Mouse (Mus musculus) intestine, embryonic 14.5 days (tissue): Measurements from ENCODE around the gene Krtap13-1. TPM values are rescaled to one million over a fixed set of nuclear protein-coding genes. Genes with fewer than 3 reads are reported as not detected.

Experiments
- ATAC-seq: fragments of 200-750 bp; cut with Nextera tagmentation; replicated peaks from 2 replicates; pipeline ENCODE4 v1.8.0; 2017; ENCODE audit warnings: low read depth, moderate number of reproducible peaks, moderate TSS enrichment, moderate library complexity; ENCODE audit not compliant: low FRiP score, low TSS enrichment
- DNase-seq: peaks from one replicate; pipeline ENCODE4 v3.0.0-alpha.2; 2018; ENCODE audit warnings: low spot score
- H3K27ac ChIP-seq: fragments of 300-500 bp; sonication (generic); 2 replicates; pipeline ENCODE4 v1.5.1; 2014; ENCODE audit warnings: low read depth, mild to moderate bottlenecking, control low read depth
- H3K27me3 ChIP-seq: fragments of 300-500 bp; sonication (generic); replicated peaks from 2 replicates; pipeline ENCODE4 v1.6.1; 2014; ENCODE audit warnings: low read length, control low read depth; ENCODE audit not compliant: control insufficient read depth, insufficient read depth
- H3K36me3 ChIP-seq: fragments of 300-500 bp; sonication (generic); 2 replicates; pipeline ENCODE4 v1.6.1; 2014; ENCODE audit warnings: low read length, control low read depth; ENCODE audit not compliant: control insufficient read depth, insufficient read depth
- H3K4me1 ChIP-seq: fragments of 300-500 bp; sonication (generic); replicated peaks from 2 replicates; pipeline ENCODE4 v1.6.1; 2014; ENCODE audit warnings: low read length, control low read depth, mixed read lengths; ENCODE audit not compliant: control insufficient read depth, insufficient read depth
- H3K4me2 ChIP-seq: fragments of 300-500 bp; sonication (generic); 2 replicates; pipeline ENCODE4 v1.6.1; 2014; ENCODE audit warnings: low read length
- H3K4me3 ChIP-seq: fragments of 300-500 bp; sonication (generic); 2 replicates; pipeline ENCODE4 v1.5.1; 2014; ENCODE audit warnings: low read depth, low read length, control low read depth, mixed read lengths
- H3K9ac ChIP-seq: fragments of 300-500 bp; sonication (generic); 2 replicates; pipeline ENCODE4 v1.6.1; 2014; ENCODE audit warnings: mild to moderate bottlenecking, low read length
- H3K9me3 ChIP-seq: fragments of 300-500 bp; sonication (generic); 2 replicates; pipeline ENCODE4 v1.6.1; 2016; ENCODE audit warnings: low read length, control low read depth; ENCODE audit not compliant: control insufficient read depth
- WGBS: fragments of 180-500 bp; shearing (Covaris S2); extraction: QIAGEN DNeasy Blood & Tissue Kit; methylation state at CpG from one replicate; pipeline ENCODE4 v1.1.7; 2014; 5-methylcytosine and 5-hydroxymethylcytosine counted together
- polyA plus RNA-seq: library from polyadenylated mRNA; unstranded; fragments of >200 nt; fragmentation: Nextera tagmentation; extraction: Ambion mirVana; gene quantifications from 2 replicates; pipeline ENCODE4 v1.2.1, GENCODE M21; 2014

Gene Krtap13-1
- polyA plus RNA-seq = not detected in 2 replicates

- Histone ChIP-seq H3K36me3 (no peaks in the 10 kb centered on the region), H3K9ac (no peak within 1 kb of the TSS), H3K9me3 (no peaks in the 10 kb centered on the region), H3K4me2 (no peak within 1 kb of the TSS), H3K4me1 (no peaks in the 10 kb centered on the region), H3K4me3 (no peak within 1 kb of the TSS), H3K27ac (no peak within 1 kb of the TSS), H3K27me3 (no peaks in the 10 kb centered on the region)
- ATAC-seq = no peak
- WGBS = 80% methylated on average over 4 of the region's 4 CpGs
- DNase-seq = no peak
These were observed at the start of gene Krtap13-1 for GRCm38 (mm10) chr16:88728812-88729275. TSS of gene Krtap13-1 (plus strand) at chr16:88728862.

- no peak for ATAC-seq
These were observed 49.6 kb upstream of the Krtap13-1 start for GRCm38 (mm10) chr16:88679099-88679498.

GRCm38 (mm10) chr16:88681282-88681681 lies 47.4 kb upstream of the Krtap13-1 start:
- no peak overlapping the region for H3K4me2 ChIP-seq
- H3K9me3 ChIP-seq = no peaks in the 10 kb centered on the region
- no peaks in the 10 kb centered on the region for H3K36me3 ChIP-seq
- no peak for ATAC-seq
- no peak overlapping the region for H3K9ac ChIP-seq
- 61% methylated on average over 2 of the region's 2 CpGs for WGBS
- H3K4me1 ChIP-seq = no peaks in the 10 kb centered on the region
- no peak overlapping the region for H3K27ac ChIP-seq
- no peak overlapping the region for H3K4me3 ChIP-seq
- H3K27me3 ChIP-seq = no peaks in the 10 kb centered on the region
- no peak for DNase-seq

More at GRCm38 (mm10) chr16:88679099-88679498, 49.6 kb upstream of the Krtap13-1 start:
- H3K4me1 ChIP-seq = no peaks in the 10 kb centered on the region
- H3K9me3 ChIP-seq = no peaks in the 10 kb centered on the region
- no peak overlapping the region for H3K9ac ChIP-seq
- WGBS = 76% methylated on average over 6 of the region's 6 CpGs
- DNase-seq = no peak
- H3K27me3 ChIP-seq = no peaks in the 10 kb centered on the region
- no peak overlapping the region for H3K4me2 ChIP-seq
- no peak overlapping the region for H3K4me3 ChIP-seq
- no peak overlapping the region for H3K27ac ChIP-seq
- H3K36me3 ChIP-seq = no peaks in the 10 kb centered on the region

- no peak overlapping the region for H3K4me3 ChIP-seq
- 76% methylated on average over 4 of the region's 4 CpGs for WGBS
- H3K36me3 ChIP-seq = no peaks in the 10 kb centered on the region
- no peak overlapping the region for H3K9ac ChIP-seq
- no peaks in the 10 kb centered on the region for H3K4me1 ChIP-seq
- no peak overlapping the region for H3K27ac ChIP-seq
- no peaks in the 10 kb centered on the region for H3K9me3 ChIP-seq
- no peaks in the 10 kb centered on the region for H3K27me3 ChIP-seq
- no peak overlapping the region for H3K4me2 ChIP-seq
- DNase-seq (no peak), ATAC-seq (no peak)
These were observed 32.4 kb upstream of the Krtap13-1 start for GRCm38 (mm10) chr16:88696256-88696655.

GRCm38 (mm10) chr16:88701072-88701864 lies 27.4 kb upstream of the Krtap13-1 start:
- Histone ChIP-seq H3K27ac (no peak overlapping the region), H3K4me2 (no peak overlapping the region), H3K4me3 (no peak overlapping the region), H3K27me3 (no peaks in the 10 kb centered on the region), H3K9ac (no peak overlapping the region), H3K4me1 (no peaks in the 10 kb centered on the region), H3K9me3 (no peaks in the 10 kb centered on the region), H3K36me3 (no peaks in the 10 kb centered on the region)
- WGBS = 39% methylated on average over 4 of the region's 4 CpGs
- no peak for DNase-seq
- no peak for ATAC-seq

- H3K9ac ChIP-seq = no peak within 1 kb of the TSS
- ATAC-seq (no peak), DNase-seq (no peak)
- no peaks in the 10 kb centered on the region for H3K36me3 ChIP-seq
- H3K4me3 ChIP-seq = no peak within 1 kb of the TSS
- H3K9me3 ChIP-seq = no peaks in the 10 kb centered on the region
- no peaks in the 10 kb centered on the region for H3K4me1 ChIP-seq
- WGBS = 90% methylated on average over 10 of the region's 10 CpGs
- no peak within 1 kb of the TSS for H3K27ac ChIP-seq
- H3K27me3 ChIP-seq = no peaks in the 10 kb centered on the region
- no peak within 1 kb of the TSS for H3K4me2 ChIP-seq
These were observed 21.1 kb upstream of the Krtap13-1 start, which contains the start of gene 2310061N02Rik for GRCm38 (mm10) chr16:88707496-88708012. TSS of gene 2310061N02Rik (minus strand) at chr16:88707962.

GRCm38 (mm10) chr16:88710757-88711156 lies 17.9 kb upstream of the Krtap13-1 start:
- Histone ChIP-seq H3K4me2 (no peak overlapping the region), H3K4me3 (no peak overlapping the region), H3K9ac (no peak overlapping the region), H3K9me3 (no peaks in the 10 kb centered on the region), H3K36me3 (no peaks in the 10 kb centered on the region), H3K27ac (no peak overlapping the region), H3K27me3 (no peaks in the 10 kb centered on the region), H3K4me1 (no peaks in the 10 kb centered on the region)
- ATAC-seq (peak; percentile 86; the same call in 1 of the 2 replicates), DNase-seq (no peak)
- WGBS = 59% methylated on average over 4 of the region's 4 CpGs

GRCm38 (mm10) chr16:88711245-88711644 lies 17.4 kb upstream of the Krtap13-1 start:
- WGBS = 90% methylated on average over 6 of the region's 6 CpGs
- no peak overlapping the region for H3K4me2 ChIP-seq
- no peaks in the 10 kb centered on the region for H3K27me3 ChIP-seq
- H3K9ac ChIP-seq = no peak overlapping the region
- H3K27ac ChIP-seq = no peak overlapping the region
- H3K4me1 ChIP-seq = no peaks in the 10 kb centered on the region
- H3K4me3 ChIP-seq = no peak overlapping the region
- ATAC-seq (no peak), DNase-seq (no peak)
- H3K36me3 ChIP-seq = no peaks in the 10 kb centered on the region
- no peaks in the 10 kb centered on the region for H3K9me3 ChIP-seq
